Mouse (Mus musculus) limb, embryonic 12.5 days (tissue): ENCODE results near the gene Srp68. TPM values are rescaled to one million over a fixed set of nuclear protein-coding genes. Genes with fewer than 3 reads are reported as not detected.

Source experiments
- ATAC-seq: fragments of 200-750 bp; cut with Nextera tagmentation; 2 replicates; pipeline ENCODE4 v1.8.0; 2017; ENCODE audit warnings: low read depth, moderate TSS enrichment; ENCODE audit not compliant: insufficient number of reproducible peaks, insufficient read depth, low FRiP score, low TSS enrichment
- H3K27ac ChIP-seq: fragments of 300-500 bp; sonication (generic); 2 replicates; pipeline ENCODE4 v1.5.1; 2016; ENCODE audit warnings: mild to moderate bottlenecking, moderate library complexity
- H3K27me3 ChIP-seq: fragments of 300-500 bp; sonication (generic); 2 replicates; pipeline ENCODE4 v1.6.1; 2016; ENCODE audit warnings: mild to moderate bottlenecking, moderate library complexity
- H3K36me3 ChIP-seq: fragments of 300-500 bp; sonication (generic); 2 replicates; pipeline ENCODE4 v1.6.1; 2016; ENCODE audit warnings: mild to moderate bottlenecking, moderate library complexity
- H3K4me1 ChIP-seq: fragments of 300-500 bp; sonication (generic); replicated peaks from 2 replicates; pipeline ENCODE4 v1.6.1; 2016
- H3K4me2 ChIP-seq: fragments of 300-500 bp; sonication (generic); 2 replicates; pipeline ENCODE4 v1.6.1; 2016; ENCODE audit warnings: mild to moderate bottlenecking, moderate library complexity
- H3K4me3 ChIP-seq: fragments of 300-500 bp; sonication (generic); replicated peaks from 2 replicates; pipeline ENCODE4 v1.5.1; 2016; ENCODE audit warnings: mild to moderate bottlenecking
- H3K9ac ChIP-seq: fragments of 300-500 bp; sonication (generic); replicated peaks from 2 replicates; pipeline ENCODE4 v1.6.1; 2016; ENCODE audit warnings: mild to moderate bottlenecking, moderate library complexity
- H3K9me3 ChIP-seq: fragments of 300-500 bp; sonication (generic); 2 replicates; pipeline ENCODE4 v1.6.1; 2016; ENCODE audit warnings: mild to moderate bottlenecking, moderate library complexity
- WGBS: fragments of 180-500 bp; shearing (Covaris S2); methylation state at CpG from one replicate; pipeline ENCODE4 v1.1.7; 2016; 5-methylcytosine and 5-hydroxymethylcytosine counted together
- polyA plus RNA-seq: library from polyadenylated mRNA; unstranded; fragments of >200 nt; fragmentation: Nextera tagmentation; extraction: Ambion mirVana; gene quantifications from 2 replicates; pipeline ENCODE4 v1.2.1, GENCODE M21; 2016

The Srp68 gene
- polyA plus RNA-seq, 1 experiment from 2014 or later, result 110 TPM

DNA sequence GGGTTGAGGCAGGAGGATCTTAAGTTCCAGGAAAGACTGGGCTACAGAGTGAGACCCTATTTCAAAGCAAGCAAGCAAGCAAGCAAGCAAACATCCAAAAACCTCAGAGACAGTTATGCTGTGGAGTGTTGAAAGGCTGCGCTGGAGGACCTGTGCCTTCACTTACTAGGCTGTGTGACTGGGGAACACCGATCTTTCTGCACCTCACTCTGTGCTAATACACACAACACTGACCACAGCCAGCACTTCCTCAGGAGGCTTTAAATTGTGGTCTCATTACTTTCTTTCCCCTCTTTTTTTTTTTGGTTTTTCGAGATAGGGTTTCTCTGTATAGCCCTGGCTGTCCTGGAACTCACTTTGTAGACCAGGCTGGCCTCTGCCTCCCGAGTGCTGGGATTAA is 8.2 kb downstream of the Srp68 start:
- 90% methylated on average over 4 of the region's 4 CpGs for WGBS
- Histone ChIP-seq H3K27ac (no peak overlapping the region), H3K4me3 (no peak overlapping the region), H3K9me3 (no peaks in the 10 kb centered on the region), H3K4me2 (no peak overlapping the region), H3K36me3 (peaks cover 99% of the 10 kb centered on the region), H3K9ac (no peak overlapping the region), H3K27me3 (no peaks in the 10 kb centered on the region), H3K4me1 (no peaks in the 10 kb centered on the region)
- ATAC-seq, result no peak

- H3K9ac ChIP-seq, result no peak overlapping the region
- H3K36me3 ChIP-seq, result peaks cover 99% of the 10 kb centered on the region
- no peaks in the 10 kb centered on the region for H3K27me3 ChIP-seq
- no peak overlapping the region for H3K4me2 ChIP-seq
- no peaks in the 10 kb centered on the region for H3K4me1 ChIP-seq
- ATAC-seq, result no peak
- H3K27ac ChIP-seq, result no peak overlapping the region
- no peaks in the 10 kb centered on the region for H3K9me3 ChIP-seq
- 91% methylated on average over 11 of the region's 11 CpGs for WGBS
- H3K4me3 ChIP-seq, result no peak overlapping the region
These were observed 8.7 kb downstream of the Srp68 start for GRCm38 (mm10) chr11:116265352-116265751.

GRCm38 (mm10) chr11:116260259-116260658 is 13.8 kb downstream of the Srp68 start:
- H3K27ac ChIP-seq, result no peak overlapping the region
- no peak overlapping the region for H3K4me3 ChIP-seq
- no peak for ATAC-seq
- H3K4me2 ChIP-seq, result no peak overlapping the region
- no peak overlapping the region for H3K9ac ChIP-seq
- H3K9me3 ChIP-seq, result no peaks in the 10 kb centered on the region
- no peaks in the 10 kb centered on the region for H3K4me1 ChIP-seq
- WGBS, result 77% methylated on average over 7 of the region's 7 CpGs
- no peaks in the 10 kb centered on the region for H3K27me3 ChIP-seq
- peaks cover 98% of the 10 kb centered on the region for H3K36me3 ChIP-seq

GRCm38 (mm10) chr11:116259461-116259860 is 14.6 kb downstream of the Srp68 start:
- H3K4me3 ChIP-seq, result no peak overlapping the region
- no peaks in the 10 kb centered on the region for H3K27me3 ChIP-seq
- H3K36me3 ChIP-seq, result peaks cover 99% of the 10 kb centered on the region
- no peaks in the 10 kb centered on the region for H3K4me1 ChIP-seq
- H3K9me3 ChIP-seq, result no peaks in the 10 kb centered on the region
- H3K9ac ChIP-seq, result no peak overlapping the region
- no peak overlapping the region for H3K4me2 ChIP-seq
- WGBS, result 90% methylated on average over 8 of the region's 8 CpGs
- no peak for ATAC-seq
- no peak overlapping the region for H3K27ac ChIP-seq

DNA sequence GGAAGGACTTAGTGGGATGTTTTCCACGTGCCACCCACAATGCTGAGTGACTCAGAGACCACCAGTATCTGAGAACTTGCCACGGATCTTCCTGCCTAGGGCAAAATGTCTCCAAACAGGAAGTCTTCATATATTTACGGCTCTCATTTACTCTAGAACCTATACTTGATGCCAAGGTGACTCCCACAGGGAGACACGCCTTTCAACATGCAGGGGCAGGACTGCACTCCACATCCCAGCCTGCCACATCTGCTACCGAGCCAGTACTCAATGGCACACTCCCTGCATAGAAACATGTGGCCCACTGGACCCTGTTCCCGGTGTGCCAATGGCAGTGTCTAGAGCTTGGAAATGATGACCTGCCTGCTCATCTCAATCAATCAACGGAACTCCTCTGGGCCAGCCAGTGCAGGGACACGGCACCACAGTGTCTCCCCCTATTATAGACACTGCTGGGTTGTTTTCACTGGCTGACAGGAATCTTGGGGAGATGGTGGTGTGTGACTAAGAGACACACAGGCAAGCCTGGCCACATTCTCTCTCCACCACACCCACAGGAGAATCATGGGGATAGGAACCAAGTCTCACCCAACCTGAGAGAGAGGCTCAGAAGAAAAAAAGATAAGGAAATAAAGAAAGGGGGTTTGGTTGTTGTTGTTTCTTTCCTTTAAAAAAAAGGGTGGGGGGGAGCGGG is 17.9 kb downstream of the Srp68 start:
- H3K9ac ChIP-seq, result no peak overlapping the region
- H3K27ac ChIP-seq, result no peak overlapping the region
- H3K4me1 ChIP-seq, result no peaks in the 10 kb centered on the region

GRCm38 (mm10) chr11:116255090-116255981 is 18.7 kb downstream of the Srp68 start:
- WGBS, result 85% methylated on average over 22 of the region's 22 CpGs
- no peak overlapping the region for H3K4me3 ChIP-seq
- H3K27ac ChIP-seq, result no peak overlapping the region
- H3K9ac ChIP-seq, result no peak overlapping the region
- no peaks in the 10 kb centered on the region for H3K27me3 ChIP-seq
- peaks cover 99% of the 10 kb centered on the region for H3K36me3 ChIP-seq
- no peaks in the 10 kb centered on the region for H3K9me3 ChIP-seq
- no peaks in the 10 kb centered on the region for H3K4me1 ChIP-seq
- no peak overlapping the region for H3K4me2 ChIP-seq
- no peak for ATAC-seq

More for the DNA sequence above, 17.9 kb downstream of the Srp68 start:
- H3K4me2 ChIP-seq, result no peak overlapping the region
- H3K27me3 ChIP-seq, result no peaks in the 10 kb centered on the region
- WGBS, result 88% methylated on average over 9 of the region's 9 CpGs
- H3K36me3 ChIP-seq, result peaks cover 99% of the 10 kb centered on the region
- no peak for ATAC-seq
- no peak overlapping the region for H3K4me3 ChIP-seq
- H3K9me3 ChIP-seq, result no peaks in the 10 kb centered on the region

DNA sequence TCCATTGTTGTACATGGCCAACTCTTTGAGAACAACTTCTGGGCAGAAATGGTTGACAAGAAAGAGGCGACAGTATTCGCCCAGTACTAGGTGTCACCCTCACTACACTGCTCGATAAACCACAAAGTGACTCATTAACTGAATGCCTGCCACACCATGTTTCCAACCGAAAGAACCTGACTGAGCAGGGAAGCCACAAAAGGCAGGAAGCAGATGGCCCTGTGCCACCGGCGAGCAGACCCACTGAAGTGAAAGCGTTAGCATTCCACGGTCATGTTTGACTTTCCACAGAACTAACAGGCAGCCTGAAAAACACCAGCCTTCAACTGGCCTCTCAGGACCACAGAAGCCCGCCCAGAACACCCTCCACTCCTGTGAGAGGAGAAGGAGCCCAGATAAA is 19.4 kb downstream of the Srp68 start:
- Histone ChIP-seq H3K9me3 (no peaks in the 10 kb centered on the region), H3K27me3 (no peaks in the 10 kb centered on the region), H3K27ac (no peak overlapping the region), H3K36me3 (peaks cover 99% of the 10 kb centered on the region), H3K4me3 (no peak overlapping the region), H3K4me2 (no peak overlapping the region), H3K4me1 (no peaks in the 10 kb centered on the region), H3K9ac (no peak overlapping the region)
- ATAC-seq, result no peak
- WGBS, result 91% methylated on average over 9 of the region's 9 CpGs

- Histone ChIP-seq H3K4me2 (no peak overlapping the region), H3K9me3 (no peaks in the 10 kb centered on the region), H3K36me3 (peaks cover 99% of the 10 kb centered on the region), H3K9ac (no peak overlapping the region), H3K4me1 (no peaks in the 10 kb centered on the region), H3K27me3 (no peaks in the 10 kb centered on the region), H3K27ac (no peak overlapping the region), H3K4me3 (no peak overlapping the region)
- no peak for ATAC-seq
- 89% methylated on average over 3 of the region's 3 CpGs for WGBS
These were observed 20.9 kb downstream of the Srp68 start for GRCm38 (mm10) chr11:116253076-116253600.

- Histone ChIP-seq H3K4me1 (no peaks in the 10 kb centered on the region), H3K27ac (no peak overlapping the region), H3K4me2 (no peak overlapping the region), H3K9me3 (no peaks in the 10 kb centered on the region), H3K9ac (no peak overlapping the region), H3K36me3 (peaks cover 99% of the 10 kb centered on the region), H3K27me3 (no peaks in the 10 kb centered on the region), H3K4me3 (no peak overlapping the region)
- no peak for ATAC-seq
- 90% methylated on average over 8 of the region's 8 CpGs for WGBS
These were observed 23.1 kb downstream of the Srp68 start for GRCm38 (mm10) chr11:116250898-116251297.

GRCm38 (mm10) chr11:116247502-116248222 is 26.4 kb downstream of the Srp68 start:
- H3K4me3 ChIP-seq, result no peak overlapping the region
- no peaks in the 10 kb centered on the region for H3K4me1 ChIP-seq
- H3K4me2 ChIP-seq, result no peak overlapping the region
- no peaks in the 10 kb centered on the region for H3K27me3 ChIP-seq
- ATAC-seq, result no peak
- peaks cover 97% of the 10 kb centered on the region for H3K36me3 ChIP-seq
- 79% methylated on average over 14 of the region's 14 CpGs for WGBS
- no peak overlapping the region for H3K9ac ChIP-seq
- no peak overlapping the region for H3K27ac ChIP-seq
- no peaks in the 10 kb centered on the region for H3K9me3 ChIP-seq

DNA sequence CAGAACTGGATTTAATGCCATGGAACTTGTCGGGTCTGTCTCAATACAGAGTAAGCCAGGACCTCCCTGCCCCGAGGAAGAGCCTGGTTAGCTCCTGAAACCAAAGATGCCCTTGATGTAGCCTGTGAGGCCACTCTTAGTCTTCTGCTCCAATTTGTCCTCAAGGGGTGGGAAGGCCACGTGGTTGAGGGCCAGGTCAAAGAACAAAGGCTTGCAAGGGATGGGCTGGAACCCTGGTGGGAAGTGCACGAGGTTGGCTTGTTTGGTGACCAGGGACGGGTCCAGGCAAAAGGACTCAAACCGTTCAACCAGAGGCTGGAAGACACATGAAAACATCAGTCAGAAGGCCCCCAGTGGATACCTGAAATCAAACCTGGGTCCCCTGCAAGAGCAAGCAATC is 28.4 kb downstream of the Srp68 start:
- no peak for ATAC-seq
- peaks cover 14% of the 10 kb centered on the region for H3K4me1 ChIP-seq
- no peaks in the 10 kb centered on the region for H3K9me3 ChIP-seq
- H3K36me3 ChIP-seq, result peaks cover 76% of the 10 kb centered on the region
- H3K4me3 ChIP-seq, result no peak overlapping the region
- H3K4me2 ChIP-seq, result no peak overlapping the region
- no peaks in the 10 kb centered on the region for H3K27me3 ChIP-seq
- WGBS, result 80% methylated on average over 6 of the region's 6 CpGs
- H3K27ac ChIP-seq, result no peak overlapping the region
- H3K9ac ChIP-seq, result no peak overlapping the region
